Mouse (Mus musculus) kidney, embryonic 15.5 days (tissue): ENCODE measurements at regions not wholly inside any gene's neighbourhood (a gene's known extent, or its start where the extent isn't known, plus 50 kb on each side); places are given as distances from the start of the nearest gene placed in this dataset.

ENCODE experiments used
- ATAC-seq: fragments of 200-750 bp; cut with Nextera tagmentation; replicated peaks from 2 replicates; pipeline ENCODE4 v1.8.0; 2017; ENCODE audit warnings: moderate TSS enrichment; ENCODE audit not compliant: low FRiP score
- H3K27ac ChIP-seq: fragments of 300-500 bp; sonication (generic); 2 replicates; pipeline ENCODE4 v1.5.1; 2015; ENCODE audit warnings: mild to moderate bottlenecking, inconsistent platforms
- H3K27me3 ChIP-seq: fragments of 300-500 bp; sonication (generic); 2 replicates; pipeline ENCODE4 v1.6.1; 2015; ENCODE audit warnings: inconsistent platforms
- H3K36me3 ChIP-seq: fragments of 300-500 bp; sonication (generic); 2 replicates; pipeline ENCODE4 v1.6.1; 2015; ENCODE audit warnings: inconsistent platforms
- H3K4me1 ChIP-seq: fragments of 300-500 bp; sonication (generic); 2 replicates; pipeline ENCODE4 v1.6.1; 2015; ENCODE audit warnings: inconsistent platforms
- H3K4me2 ChIP-seq: fragments of 300-500 bp; sonication (generic); 2 replicates; pipeline ENCODE4 v1.6.1; 2015; ENCODE audit warnings: moderate library complexity, mild to moderate bottlenecking, inconsistent platforms
- H3K4me3 ChIP-seq: fragments of 300-500 bp; sonication (generic); replicated peaks from 2 replicates; pipeline ENCODE4 v1.5.1; 2015; ENCODE audit warnings: mild to moderate bottlenecking, inconsistent platforms
- H3K9ac ChIP-seq: fragments of 300-500 bp; sonication (generic); 2 replicates; pipeline ENCODE4 v1.6.1; 2015; ENCODE audit warnings: mild to moderate bottlenecking, inconsistent platforms
- H3K9me3 ChIP-seq: fragments of 300-500 bp; sonication (generic); replicated peaks from 2 replicates; pipeline ENCODE4 v1.6.1; 2016; ENCODE audit warnings: inconsistent platforms
- WGBS: fragments of 180-500 bp; shearing (Covaris S2); methylation state at CpG from one replicate; pipeline ENCODE4 v1.1.7; 2015; ENCODE audit warnings: mixed read lengths; 5-methylcytosine and 5-hydroxymethylcytosine counted together

GRCm38 (mm10) chr6:78599751-78600150 lies 131.1 kb upstream of the Reg3g start:
- H3K4me2 ChIP-seq, result no peak overlapping the region
- H3K4me1 ChIP-seq, result no peaks in the 10 kb centered on the region
- H3K9ac ChIP-seq, result no peak overlapping the region
- ATAC-seq, result no peak
- WGBS, result 84% methylated on average over 4 of the region's 4 CpGs
- H3K27me3 ChIP-seq, result no peaks in the 10 kb centered on the region
- no peaks in the 10 kb centered on the region for H3K36me3 ChIP-seq
- H3K9me3 ChIP-seq, result no peaks in the 10 kb centered on the region
- no peak overlapping the region for H3K4me3 ChIP-seq
- no peak overlapping the region for H3K27ac ChIP-seq

DNA sequence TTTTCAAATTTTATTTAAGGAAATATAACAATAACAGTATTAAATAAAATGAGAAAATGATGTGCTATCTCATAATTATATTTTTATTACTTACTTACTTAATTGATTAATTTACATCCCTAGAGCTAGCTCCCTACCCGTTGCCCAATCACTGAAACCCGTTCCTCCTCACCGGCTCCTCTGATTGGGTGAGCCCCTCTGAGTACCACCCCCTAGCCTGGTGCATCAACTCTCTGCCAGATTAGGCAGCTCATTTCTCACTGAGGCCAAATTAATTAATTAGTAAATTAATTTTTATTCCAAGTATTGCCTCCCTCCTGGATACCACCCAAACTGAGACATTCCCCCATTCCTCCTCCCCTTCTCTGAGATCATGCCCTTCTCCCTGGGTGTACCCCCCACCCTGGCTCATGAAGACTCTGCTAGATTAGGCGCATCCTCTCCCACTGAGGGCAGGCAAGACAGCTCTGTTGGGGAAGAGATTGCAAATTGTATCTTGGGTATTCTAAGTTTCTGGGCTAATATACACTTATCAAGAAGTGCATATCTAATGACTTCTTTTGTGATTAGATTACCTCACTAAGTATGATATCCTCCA lies 101.4 kb upstream of the Reg3g start:
- 83% methylated on average over 4 of the region's 4 CpGs for WGBS

DNA sequence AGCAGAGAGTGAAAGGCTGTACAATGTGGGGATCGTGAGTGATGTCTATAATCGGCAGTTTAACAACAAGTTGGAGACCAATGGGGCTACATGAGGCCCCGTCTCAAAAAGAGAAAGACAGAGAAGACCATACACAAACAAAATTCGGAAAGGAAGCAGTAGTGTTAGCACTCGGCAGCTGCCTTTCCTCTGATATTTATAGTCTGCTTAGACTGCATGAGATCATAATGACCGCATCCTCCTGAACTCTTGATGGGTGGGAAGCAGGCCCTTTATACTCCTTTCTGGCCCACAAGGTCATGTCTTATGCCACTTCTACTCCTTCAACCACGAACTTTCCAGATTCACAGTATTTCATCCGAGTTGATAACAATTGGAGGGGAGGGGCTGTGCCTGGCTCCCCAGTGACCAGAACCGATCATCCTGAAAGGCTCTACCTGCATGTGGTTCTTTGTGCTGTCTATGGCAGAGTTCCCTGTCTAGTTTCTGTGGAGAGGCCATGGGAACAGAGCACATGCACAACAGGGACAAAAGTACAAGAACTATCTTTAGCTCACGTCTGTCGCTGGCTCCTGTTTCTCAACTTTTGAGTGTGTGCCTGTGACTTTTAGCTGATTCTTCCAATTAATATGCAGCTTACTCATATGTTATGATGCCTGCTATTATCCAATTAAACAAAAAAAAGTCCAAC lies 84.5 kb upstream of the Reg3g start:
- no peak overlapping the region for H3K9ac ChIP-seq
- no peak overlapping the region for H3K27ac ChIP-seq
- H3K4me2 ChIP-seq, result no peak overlapping the region
- peak; percentile 55; the same call in 1 of the 2 replicates for ATAC-seq
- no peaks in the 10 kb centered on the region for H3K27me3 ChIP-seq
- H3K36me3 ChIP-seq, result no peaks in the 10 kb centered on the region
- H3K4me3 ChIP-seq, result no peak overlapping the region
- H3K4me1 ChIP-seq, result peaks cover 13% of the 10 kb centered on the region
- 33% methylated on average over 11 of the region's 11 CpGs for WGBS
- H3K9me3 ChIP-seq, result no peaks in the 10 kb centered on the region

More for the DNA sequence above, 101.4 kb upstream of the Reg3g start:
- Histone ChIP-seq H3K36me3 (no peaks in the 10 kb centered on the region), H3K4me2 (no peak overlapping the region), H3K4me3 (no peak overlapping the region), H3K4me1 (no peaks in the 10 kb centered on the region), H3K27ac (no peak overlapping the region), H3K9ac (no peak overlapping the region), H3K9me3 (no peaks in the 10 kb centered on the region), H3K27me3 (no peaks in the 10 kb centered on the region)
- ATAC-seq, result no peak

DNA sequence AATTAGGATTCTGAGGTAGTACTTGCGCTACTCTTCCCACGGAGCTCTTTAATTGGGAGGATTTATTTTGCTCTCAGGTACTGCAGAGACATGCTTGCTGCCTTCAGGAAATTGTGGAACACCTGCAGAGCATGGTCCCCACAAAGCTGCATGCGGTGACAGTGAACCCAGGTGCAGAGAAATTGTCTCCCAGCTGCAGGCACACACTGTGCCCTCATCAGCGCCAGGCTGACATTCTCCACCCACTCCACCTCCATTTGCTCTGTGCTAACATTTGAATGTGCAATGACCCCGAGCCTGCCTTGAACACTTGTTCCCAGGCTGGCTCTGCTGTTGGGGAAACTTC lies 83.7 kb upstream of the Reg3g start:
- Histone ChIP-seq H3K27ac (no peak overlapping the region), H3K27me3 (no peaks in the 10 kb centered on the region), H3K4me1 (peaks cover 13% of the 10 kb centered on the region), H3K4me3 (no peak overlapping the region), H3K36me3 (no peaks in the 10 kb centered on the region), H3K9me3 (no peaks in the 10 kb centered on the region), H3K4me2 (no peak overlapping the region), H3K9ac (no peak overlapping the region)
- ATAC-seq, result peak; percentile 77
- WGBS, result 30% methylated on average over 5 of the region's 5 CpGs

- 0 out of 2 replicates have a peak, but pooled peaks have one; percentile 18 for ATAC-seq
- 37% methylated on average over 8 of the region's 8 CpGs for WGBS
These were observed 83.1 kb upstream of the Reg3g start for GRCm38 (mm10) chr6:78551666-78552352.

GRCm38 (mm10) chr6:78548476-78548875 lies 79.8 kb upstream of the Reg3g start:
- no peaks in the 10 kb centered on the region for H3K27me3 ChIP-seq
- H3K36me3 ChIP-seq, result no peaks in the 10 kb centered on the region
- H3K4me2 ChIP-seq, result no peak overlapping the region
- no peak overlapping the region for H3K4me3 ChIP-seq
- no peak for ATAC-seq
- H3K27ac ChIP-seq, result no peak overlapping the region
- no peak overlapping the region for H3K9ac ChIP-seq
- WGBS, result 72% methylated on average over 4 of the region's 4 CpGs
- peaks cover 13% of the 10 kb centered on the region for H3K4me1 ChIP-seq
- no peaks in the 10 kb centered on the region for H3K9me3 ChIP-seq

More at GRCm38 (mm10) chr6:78551666-78552352, 83.1 kb upstream of the Reg3g start:
- Histone ChIP-seq H3K27ac (no peak overlapping the region), H3K9ac (no peak overlapping the region), H3K27me3 (no peaks in the 10 kb centered on the region), H3K4me3 (no peak overlapping the region), H3K4me1 (peaks cover 13% of the 10 kb centered on the region), H3K36me3 (no peaks in the 10 kb centered on the region), H3K4me2 (no peak overlapping the region), H3K9me3 (no peaks in the 10 kb centered on the region)

DNA sequence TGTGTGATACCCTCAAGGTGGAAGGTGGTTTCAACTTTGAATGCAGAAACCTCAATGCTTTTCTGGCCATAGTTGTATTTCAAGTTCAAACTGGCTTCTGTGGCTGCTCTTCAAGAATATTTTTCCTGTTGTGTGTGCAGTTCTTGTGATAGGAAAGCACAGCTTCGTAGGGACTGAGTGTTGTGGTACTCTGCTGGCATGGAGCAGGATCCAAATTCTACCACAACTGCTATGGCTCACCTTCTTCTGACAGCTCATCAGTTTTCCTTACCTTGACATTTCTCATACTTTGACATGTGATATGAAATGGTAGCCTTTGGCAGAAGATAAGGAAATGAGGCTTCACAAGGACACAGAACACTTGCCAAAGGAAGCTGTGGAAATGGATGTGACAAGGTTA lies 79.0 kb upstream of the Reg3g start:
- no peak overlapping the region for H3K27ac ChIP-seq
- no peak overlapping the region for H3K4me3 ChIP-seq
- H3K4me2 ChIP-seq, result no peak overlapping the region
- WGBS, result 94% methylated on average over 1 of the region's 1 CpGs
- H3K9me3 ChIP-seq, result no peaks in the 10 kb centered on the region
- ATAC-seq, result no peak
- H3K36me3 ChIP-seq, result no peaks in the 10 kb centered on the region
- H3K4me1 ChIP-seq, result peaks cover 7% of the 10 kb centered on the region
- no peaks in the 10 kb centered on the region for H3K27me3 ChIP-seq
- no peak overlapping the region for H3K9ac ChIP-seq

DNA sequence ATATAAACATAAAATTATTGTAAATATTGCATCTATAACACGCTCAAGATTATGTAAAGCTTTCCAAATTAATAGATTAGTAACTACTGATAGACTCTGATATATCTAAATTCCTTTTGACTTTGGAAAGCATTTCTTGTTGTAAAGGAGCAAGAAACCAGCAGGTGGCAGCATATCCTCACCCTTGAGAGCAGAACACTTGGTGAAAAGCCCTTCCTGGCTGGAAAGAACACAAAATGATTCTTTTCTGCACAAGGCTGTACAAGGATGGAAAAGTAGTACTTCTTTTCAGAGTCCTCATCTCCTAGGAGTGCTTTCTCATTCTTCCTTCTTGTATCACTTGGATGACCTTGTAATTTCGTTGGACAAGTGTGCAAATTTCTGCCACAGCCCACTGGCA lies 75.6 kb upstream of the Reg3g start:
- Histone ChIP-seq H3K36me3 (no peaks in the 10 kb centered on the region), H3K27ac (no peak overlapping the region), H3K9ac (no peak overlapping the region), H3K27me3 (no peaks in the 10 kb centered on the region), H3K4me2 (no peak overlapping the region), H3K4me3 (no peak overlapping the region), H3K9me3 (no peaks in the 10 kb centered on the region), H3K4me1 (no peaks in the 10 kb centered on the region)
- ATAC-seq, result no peak
- 11% methylated on average over 2 of the region's 2 CpGs for WGBS

GRCm38 (mm10) chr6:78537476-78537875 lies 68.8 kb upstream of the Reg3g start:
- H3K27me3 ChIP-seq, result no peaks in the 10 kb centered on the region
- H3K4me2 ChIP-seq, result no peak overlapping the region
- ATAC-seq, result no peak
- H3K27ac ChIP-seq, result no peak overlapping the region
- H3K9ac ChIP-seq, result no peak overlapping the region
- H3K9me3 ChIP-seq, result no peaks in the 10 kb centered on the region
- no peaks in the 10 kb centered on the region for H3K36me3 ChIP-seq
- H3K4me1 ChIP-seq, result no peaks in the 10 kb centered on the region
- H3K4me3 ChIP-seq, result no peak overlapping the region
- 92% methylated on average over 1 of the region's 1 CpGs for WGBS

DNA sequence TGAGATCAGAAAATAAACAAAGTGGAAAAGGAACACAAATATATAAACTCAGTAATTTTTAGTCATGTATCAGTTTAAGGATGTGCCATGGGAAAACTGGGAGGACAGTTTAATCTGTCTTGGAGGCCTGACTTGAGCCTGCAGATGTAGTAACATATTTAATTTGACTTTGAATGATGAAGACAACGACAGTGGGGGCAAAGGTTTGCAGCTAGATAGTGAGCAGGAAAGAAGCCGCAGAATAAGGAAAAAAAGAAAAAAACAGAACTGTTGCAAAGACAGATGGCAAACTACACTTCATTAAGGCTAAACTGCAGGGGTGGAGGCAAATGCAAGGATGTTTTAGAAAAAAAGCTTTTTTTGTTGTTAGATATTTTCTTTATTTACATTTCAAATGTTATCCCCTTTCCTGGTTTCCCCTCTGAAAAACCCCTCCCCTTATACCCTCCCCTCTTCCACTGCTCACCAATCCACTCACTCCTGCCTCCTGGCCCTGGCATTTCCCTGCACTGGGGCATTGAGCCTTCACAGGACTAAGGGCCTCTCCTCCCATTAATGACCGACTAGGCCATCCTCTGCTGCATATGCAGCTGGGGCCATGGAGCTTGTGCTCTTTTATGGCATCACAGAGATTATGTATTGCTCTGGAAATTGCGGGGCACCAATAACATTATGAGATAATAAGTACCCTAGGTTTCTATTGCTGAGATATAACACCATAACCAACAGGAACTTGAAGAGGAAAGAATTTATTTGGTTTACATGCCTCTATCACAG lies 58.5 kb upstream of the Reg3g start:
- H3K27ac ChIP-seq, result no peak overlapping the region
- 53% methylated on average over 4 of the region's 4 CpGs for WGBS

More for the DNA sequence above, 58.5 kb upstream of the Reg3g start:
- H3K27me3 ChIP-seq, result no peaks in the 10 kb centered on the region
- no peak overlapping the region for H3K4me2 ChIP-seq
- H3K4me3 ChIP-seq, result no peak overlapping the region
- H3K9me3 ChIP-seq, result no peaks in the 10 kb centered on the region
- H3K9ac ChIP-seq, result no peak overlapping the region
- ATAC-seq, result no peak
- no peaks in the 10 kb centered on the region for H3K4me1 ChIP-seq
- H3K36me3 ChIP-seq, result no peaks in the 10 kb centered on the region
